Mouse (Mus musculus): ENCODE measurements around the gene Cdkl1. TPM values are rescaled to one million over a fixed set of nuclear protein-coding genes. Genes with fewer than 3 reads are reported as not detected.
A peak's percentile ranks its signal among the peaks of the same experiment; 100 is the strongest.

Gene Cdkl1
- 6.4 and 13.3 TPM in 2 replicates for polyA plus RNA-seq (2014; fragmentation: Nextera tagmentation; extraction: Ambion mirVana)

DNA sequence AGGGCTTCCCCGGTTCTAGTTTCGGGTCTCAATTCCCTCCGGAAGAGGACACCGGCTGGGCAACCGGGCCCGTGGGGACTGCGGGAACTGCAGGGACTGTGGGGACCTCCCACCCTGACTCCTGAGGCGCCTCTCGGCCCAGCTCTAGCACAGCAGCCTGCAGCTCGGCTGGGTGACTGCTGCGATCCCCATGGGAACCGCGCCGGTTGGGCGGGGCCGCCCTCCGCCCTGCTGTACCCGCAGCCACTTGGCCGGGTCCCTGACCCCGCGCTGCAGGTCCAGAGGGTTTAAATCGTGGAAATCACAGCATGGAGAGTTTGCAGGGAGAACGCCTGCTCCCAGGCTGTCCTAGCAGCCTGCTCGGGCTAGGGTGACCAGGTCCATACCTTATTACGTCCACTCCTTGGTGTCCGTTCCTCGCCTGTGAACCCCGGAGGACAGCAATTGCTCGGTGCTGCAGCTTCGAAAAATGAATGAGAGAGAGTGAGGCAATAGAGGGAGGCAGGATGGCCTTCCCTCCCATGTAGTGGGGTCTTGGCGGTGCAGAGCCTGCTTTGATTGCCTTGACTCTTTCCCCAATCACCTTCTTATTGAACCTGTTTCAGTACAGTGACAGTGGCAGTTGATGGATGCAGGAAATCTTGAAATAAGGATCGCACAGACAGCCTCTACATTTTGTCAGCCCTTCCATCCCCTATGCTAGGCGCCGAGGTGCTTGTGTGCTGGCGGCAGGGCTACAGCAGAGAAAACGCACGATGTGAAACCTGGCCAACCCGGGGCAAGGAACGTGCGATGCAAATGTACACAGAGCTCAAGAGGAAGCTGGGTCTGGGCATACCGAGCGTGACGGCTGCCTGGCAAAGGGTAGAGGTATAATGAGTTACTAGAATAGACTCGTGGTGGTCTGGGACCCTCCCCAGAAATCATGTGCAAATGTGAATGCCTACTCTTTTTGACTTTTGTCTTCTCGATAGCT is at the start of gene Cdkl1:
Gene Cdkl1 (minus strand): TSS at position 738 of the 976 bp plus-strand sequence.
- H3K27ac ChIP-seq (ENCODE audit: low read depth, low read length), result peak within 1 kb of the TSS; percentile 35; the same call in 1 of the 2 replicates
- peak within 1 kb of the TSS; percentile 55 for H3K4me3 ChIP-seq (ENCODE audit: low read depth, low read length)
- H3K4me2 ChIP-seq (ENCODE audit: low read depth, low read length), result peak within 1 kb of the TSS; percentile 99
- no peaks in the 10 kb centered on the region for H3K9me3 ChIP-seq (ENCODE audit: control insufficient read depth, low read length)
- H3K27me3 ChIP-seq (ENCODE audit: control insufficient read depth, insufficient read depth, low read length), result no peaks in the 10 kb centered on the region
- 1% methylated on average over 45 of the region's 45 CpGs for WGBS
- no peaks in the 10 kb centered on the region for H3K36me3 ChIP-seq (ENCODE audit: control insufficient read depth, insufficient read depth, low read length)
- H3K9ac ChIP-seq (replicated peaks; ENCODE audit: low read depth, low read length), result peak within 1 kb of the TSS; percentile 75
- peaks cover 13% of the 10 kb centered on the region for H3K4me1 ChIP-seq (ENCODE audit: control insufficient read depth, insufficient read depth, low read length)
- peak; percentile 88 for ATAC-seq (ENCODE audit: low read depth)

DNA sequence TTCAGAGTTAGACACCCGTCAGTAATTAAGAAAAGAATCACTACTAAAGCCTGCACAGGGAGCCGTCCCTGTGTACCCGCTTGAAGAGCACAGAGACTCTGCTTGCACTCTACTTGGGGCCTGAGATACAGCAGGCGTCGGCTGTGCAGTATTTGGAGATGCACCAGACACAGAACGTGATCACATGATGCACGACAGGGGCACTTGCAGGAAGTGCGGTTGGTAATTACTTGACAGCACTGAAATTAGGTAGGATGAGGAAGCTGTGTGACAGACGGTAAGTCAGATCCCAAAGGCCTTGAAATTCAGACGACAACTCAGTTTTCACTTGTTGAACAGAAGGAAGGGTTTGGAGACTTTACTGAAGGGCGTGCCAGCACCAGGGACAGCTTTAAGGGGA is 47.3 kb upstream of the Cdkl1 start:
- Histone ChIP-seq H3K27ac (ENCODE audit: low read depth, low read length) (no peak overlapping the region), H3K4me2 (ENCODE audit: low read depth, low read length) (no peak overlapping the region), H3K27me3 (ENCODE audit: control insufficient read depth, insufficient read depth, low read length) (no peaks in the 10 kb centered on the region), H3K36me3 (ENCODE audit: control insufficient read depth, insufficient read depth, low read length) (peaks cover 28% of the 10 kb centered on the region), H3K9me3 (ENCODE audit: control insufficient read depth, low read length) (no peaks in the 10 kb centered on the region), H3K4me3 (ENCODE audit: low read depth, low read length) (no peak overlapping the region), H3K9ac (replicated peaks; ENCODE audit: low read depth, low read length) (no peak overlapping the region), H3K4me1 (ENCODE audit: control insufficient read depth, insufficient read depth, low read length) (no peaks in the 10 kb centered on the region)
- 84% methylated on average over 11 of the region's 11 CpGs for WGBS
- no peak for ATAC-seq (ENCODE audit: low read depth)

DNA sequence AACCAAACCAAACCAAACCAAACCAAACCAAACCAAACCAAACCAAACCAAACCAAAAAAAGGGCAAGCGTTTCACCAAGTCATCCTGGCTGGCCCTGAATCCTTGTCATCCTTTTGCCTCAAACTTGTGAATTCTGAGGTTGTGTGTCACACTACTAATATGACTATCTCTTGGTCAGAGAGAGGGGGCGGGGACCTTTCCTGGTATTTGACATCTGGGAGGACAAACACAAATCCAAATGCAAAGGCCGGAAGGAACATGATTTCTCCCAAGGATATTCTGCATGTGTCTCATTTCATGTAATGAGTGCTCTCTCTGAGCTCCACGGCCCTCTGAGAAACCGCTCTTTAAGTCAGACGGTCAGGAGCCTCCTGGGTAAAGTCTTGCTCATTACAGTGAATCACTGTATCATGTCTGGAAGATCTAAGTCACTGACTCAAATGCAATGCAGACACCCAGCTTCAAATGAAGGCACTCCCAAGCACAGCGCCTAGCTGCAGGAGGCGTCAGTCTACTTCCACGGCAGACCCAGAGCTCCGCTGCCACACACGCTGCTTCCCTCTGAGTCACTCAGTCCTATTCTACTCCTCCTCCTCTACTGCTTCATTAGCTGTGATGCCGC is 43.0 kb upstream of the Cdkl1 start:
- ATAC-seq (ENCODE audit: low read depth), result no peak
- no peaks in the 10 kb centered on the region for H3K9me3 ChIP-seq (ENCODE audit: control insufficient read depth, low read length)
- H3K4me2 ChIP-seq (ENCODE audit: low read depth, low read length), result no peak overlapping the region
- no peak overlapping the region for H3K9ac ChIP-seq (replicated peaks; ENCODE audit: low read depth, low read length)
- 84% methylated on average over 12 of the region's 12 CpGs for WGBS
- H3K27ac ChIP-seq (ENCODE audit: low read depth, low read length), result no peak overlapping the region
- H3K36me3 ChIP-seq (ENCODE audit: control insufficient read depth, insufficient read depth, low read length), result peaks cover 19% of the 10 kb centered on the region
- no peak overlapping the region for H3K4me3 ChIP-seq (ENCODE audit: low read depth, low read length)
- no peaks in the 10 kb centered on the region for H3K27me3 ChIP-seq (ENCODE audit: control insufficient read depth, insufficient read depth, low read length)
- no peaks in the 10 kb centered on the region for H3K4me1 ChIP-seq (ENCODE audit: control insufficient read depth, insufficient read depth, low read length)

DNA sequence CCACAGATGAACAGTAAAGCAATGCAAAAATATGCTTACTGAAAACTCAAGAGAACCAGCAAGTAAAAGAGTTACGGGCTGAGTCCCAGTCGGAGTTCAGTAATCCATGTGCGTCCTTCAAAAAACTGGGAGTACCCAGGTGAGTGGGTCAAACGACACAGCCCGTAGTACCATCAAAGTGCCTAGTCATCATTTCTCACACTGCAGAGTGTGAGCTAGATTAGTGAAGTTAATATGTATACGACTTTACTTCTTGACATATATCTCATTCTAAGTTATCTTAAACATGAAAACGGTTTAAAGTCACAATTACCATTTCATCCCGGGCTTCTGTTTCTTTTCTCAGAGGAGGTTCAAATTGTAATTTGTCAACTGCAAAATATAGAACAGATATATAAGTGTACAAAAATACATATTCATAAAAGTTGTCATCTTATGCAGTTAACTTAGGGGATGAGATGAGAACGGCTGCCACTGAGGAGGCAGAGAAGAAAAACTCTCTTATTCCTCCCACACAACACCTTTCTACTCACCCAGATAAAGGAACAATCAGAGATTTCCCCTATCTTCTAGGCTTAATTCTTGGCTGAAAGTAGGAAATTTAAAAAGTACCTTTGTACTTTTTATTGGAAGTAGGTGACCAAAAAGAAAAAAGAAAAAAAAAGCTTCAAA is 40.3 kb upstream of the Cdkl1 start:
- ATAC-seq (ENCODE audit: low read depth), result no peak
- no peak overlapping the region for H3K4me3 ChIP-seq (ENCODE audit: low read depth, low read length)
- no peaks in the 10 kb centered on the region for H3K9me3 ChIP-seq (ENCODE audit: control insufficient read depth, low read length)
- H3K36me3 ChIP-seq (ENCODE audit: control insufficient read depth, insufficient read depth, low read length), result peaks cover 10% of the 10 kb centered on the region
- H3K9ac ChIP-seq (replicated peaks; ENCODE audit: low read depth, low read length), result no peak overlapping the region
- no peak overlapping the region for H3K4me2 ChIP-seq (ENCODE audit: low read depth, low read length)
- no peaks in the 10 kb centered on the region for H3K27me3 ChIP-seq (ENCODE audit: control insufficient read depth, insufficient read depth, low read length)
- no peaks in the 10 kb centered on the region for H3K4me1 ChIP-seq (ENCODE audit: control insufficient read depth, insufficient read depth, low read length)
- H3K27ac ChIP-seq (ENCODE audit: low read depth, low read length), result no peak overlapping the region
- WGBS, result 96% methylated on average over 9 of the region's 9 CpGs

DNA sequence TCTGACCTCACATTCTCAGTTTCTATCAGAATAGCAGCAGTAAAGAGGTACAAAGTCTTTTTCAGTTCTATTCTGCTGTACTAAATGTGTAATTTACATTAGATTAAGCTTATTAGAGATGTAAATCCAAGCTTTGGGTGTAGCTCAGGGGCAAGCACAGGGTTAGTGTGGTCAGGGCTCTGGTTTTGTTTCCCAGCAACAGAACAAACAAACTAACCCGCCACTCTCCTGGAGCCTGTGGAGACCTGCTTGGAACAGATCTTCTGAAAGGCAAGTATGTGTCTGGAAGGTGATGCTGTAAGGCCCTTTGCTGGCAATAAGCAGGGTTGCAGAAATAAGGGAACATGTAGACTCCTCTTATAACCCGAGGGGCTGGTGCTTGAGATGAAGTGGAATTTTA is 37.1 kb upstream of the Cdkl1 start:
- 76% methylated on average over 2 of the region's 2 CpGs for WGBS
- H3K4me2 ChIP-seq (ENCODE audit: low read depth, low read length), result no peak overlapping the region
- peaks cover 12% of the 10 kb centered on the region for H3K36me3 ChIP-seq (ENCODE audit: control insufficient read depth, insufficient read depth, low read length)
- H3K9ac ChIP-seq (replicated peaks; ENCODE audit: low read depth, low read length), result no peak overlapping the region
- H3K4me1 ChIP-seq (ENCODE audit: control insufficient read depth, insufficient read depth, low read length), result no peaks in the 10 kb centered on the region
- no peak overlapping the region for H3K27ac ChIP-seq (ENCODE audit: low read depth, low read length)
- no peak for ATAC-seq (ENCODE audit: low read depth)
- H3K4me3 ChIP-seq (ENCODE audit: low read depth, low read length), result no peak overlapping the region
- H3K9me3 ChIP-seq (ENCODE audit: control insufficient read depth, low read length), result no peaks in the 10 kb centered on the region
- H3K27me3 ChIP-seq (ENCODE audit: control insufficient read depth, insufficient read depth, low read length), result no peaks in the 10 kb centered on the region

DNA sequence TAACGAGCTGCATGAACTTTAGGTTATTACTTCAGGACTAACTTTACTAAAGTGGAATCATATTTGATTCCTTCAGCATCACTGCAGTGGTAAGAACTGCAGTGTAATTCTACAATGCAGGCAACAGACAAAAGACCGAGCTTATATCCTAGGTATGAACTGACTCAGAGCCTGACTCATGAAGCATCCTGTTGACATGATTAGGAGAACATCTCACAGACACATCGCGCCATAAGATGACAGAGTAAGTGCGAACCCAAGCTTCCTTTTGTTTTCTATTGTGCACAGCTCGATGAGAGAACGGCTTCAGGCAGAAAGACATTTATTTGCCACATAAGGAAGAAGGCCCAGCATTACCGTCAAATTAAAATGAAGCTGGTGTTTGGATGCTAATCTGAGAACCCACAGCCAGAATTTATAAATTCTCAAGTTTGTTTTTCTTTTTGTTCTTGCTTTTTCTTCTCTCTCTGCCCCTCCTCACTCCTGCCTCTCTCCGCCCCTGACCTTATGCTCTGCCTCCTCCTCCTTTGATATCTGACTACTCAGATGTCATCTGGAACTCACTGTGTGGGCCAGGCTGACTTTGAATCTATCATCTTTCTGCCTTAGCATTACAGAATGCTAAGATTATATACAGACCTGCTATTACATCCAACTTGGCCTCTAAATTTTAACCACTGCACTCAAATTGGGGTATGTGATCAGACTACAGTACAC is 34.0 kb upstream of the Cdkl1 start:
- H3K4me3 ChIP-seq (ENCODE audit: low read depth, low read length), result no peak overlapping the region
- peaks cover 33% of the 10 kb centered on the region for H3K36me3 ChIP-seq (ENCODE audit: control insufficient read depth, insufficient read depth, low read length)
- 89% methylated on average over 9 of the region's 9 CpGs for WGBS

DNA sequence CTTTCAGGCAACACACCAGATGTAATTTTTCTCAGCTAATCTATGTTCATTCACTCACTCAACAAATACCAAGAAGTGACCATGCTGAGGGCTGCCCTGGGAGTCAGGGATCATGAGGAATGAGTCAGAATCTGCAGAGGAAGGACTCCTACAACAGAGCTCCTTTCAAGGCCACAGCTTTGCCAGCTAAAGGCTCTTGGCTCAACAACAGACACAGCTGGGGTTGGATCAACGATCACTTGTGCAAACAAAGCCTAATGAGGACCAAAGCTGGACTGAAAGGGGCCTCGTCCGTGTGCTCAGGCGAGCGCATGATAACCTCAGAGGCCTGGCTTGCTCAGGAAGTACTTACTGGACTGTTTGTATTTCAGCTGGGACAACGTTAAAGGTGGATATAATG is 23.2 kb upstream of the Cdkl1 start:
- H3K9ac ChIP-seq (replicated peaks; ENCODE audit: low read depth, low read length), result no peak overlapping the region
- 26% methylated on average over 6 of the region's 6 CpGs for WGBS
- H3K9me3 ChIP-seq (ENCODE audit: control insufficient read depth, low read length), result no peaks in the 10 kb centered on the region
- ATAC-seq (ENCODE audit: low read depth), result no peak
- H3K4me2 ChIP-seq (ENCODE audit: low read depth, low read length), result no peak overlapping the region
- H3K27ac ChIP-seq (ENCODE audit: low read depth, low read length), result 0 out of 2 replicates have a peak overlapping the region, but pooled peaks have one; percentile 35
- H3K4me3 ChIP-seq (ENCODE audit: low read depth, low read length), result no peak overlapping the region
- H3K36me3 ChIP-seq (ENCODE audit: control insufficient read depth, insufficient read depth, low read length), result peaks cover 50% of the 10 kb centered on the region
- no peaks in the 10 kb centered on the region for H3K4me1 ChIP-seq (ENCODE audit: control insufficient read depth, insufficient read depth, low read length)
- H3K27me3 ChIP-seq (ENCODE audit: control insufficient read depth, insufficient read depth, low read length), result no peaks in the 10 kb centered on the region

More for the DNA sequence above, 34.0 kb upstream of the Cdkl1 start:
- H3K4me1 ChIP-seq (ENCODE audit: control insufficient read depth, insufficient read depth, low read length), result no peaks in the 10 kb centered on the region
- no peaks in the 10 kb centered on the region for H3K9me3 ChIP-seq (ENCODE audit: control insufficient read depth, low read length)
- no peak overlapping the region for H3K9ac ChIP-seq (replicated peaks; ENCODE audit: low read depth, low read length)
- H3K27ac ChIP-seq (ENCODE audit: low read depth, low read length), result no peak overlapping the region
- H3K27me3 ChIP-seq (ENCODE audit: control insufficient read depth, insufficient read depth, low read length), result no peaks in the 10 kb centered on the region
- no peak overlapping the region for H3K4me2 ChIP-seq (ENCODE audit: low read depth, low read length)
- no peak for ATAC-seq (ENCODE audit: low read depth)

DNA sequence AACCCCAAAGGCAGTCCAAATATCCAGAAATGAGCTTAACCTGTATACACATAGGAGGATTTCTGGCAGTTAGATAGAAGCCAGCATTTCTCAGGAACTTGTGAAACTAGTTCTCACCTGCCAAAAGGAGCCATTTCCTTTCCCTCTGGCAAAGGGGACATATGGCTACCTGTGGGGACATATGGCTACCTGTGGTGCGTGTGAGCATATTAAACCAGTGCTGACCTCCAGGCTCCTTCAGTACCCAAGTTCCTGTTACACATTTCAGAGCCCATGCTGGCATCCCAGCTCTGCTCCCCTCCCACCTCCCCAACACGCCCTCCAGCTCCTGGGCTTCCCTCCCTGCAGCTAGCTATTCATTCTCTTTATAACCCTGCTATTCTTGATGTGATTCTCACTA is 22.5 kb upstream of the Cdkl1 start:
- no peaks in the 10 kb centered on the region for H3K27me3 ChIP-seq (ENCODE audit: control insufficient read depth, insufficient read depth, low read length)
- H3K4me3 ChIP-seq (ENCODE audit: low read depth, low read length), result no peak overlapping the region
- ATAC-seq (ENCODE audit: low read depth), result no peak
- no peaks in the 10 kb centered on the region for H3K9me3 ChIP-seq (ENCODE audit: control insufficient read depth, low read length)
- H3K4me2 ChIP-seq (ENCODE audit: low read depth, low read length), result no peak overlapping the region
- H3K9ac ChIP-seq (replicated peaks; ENCODE audit: low read depth, low read length), result no peak overlapping the region
- peaks cover 47% of the 10 kb centered on the region for H3K36me3 ChIP-seq (ENCODE audit: control insufficient read depth, insufficient read depth, low read length)
- WGBS, result 52% methylated on average over 2 of the region's 2 CpGs
- H3K4me1 ChIP-seq (ENCODE audit: control insufficient read depth, insufficient read depth, low read length), result no peaks in the 10 kb centered on the region
- H3K27ac ChIP-seq (ENCODE audit: low read depth, low read length), result no peak overlapping the region

Measured in neural tube, embryonic 14.5 days (tissue).